Mouse (Mus musculus): ENCODE measurements around the gene Zhx3.

- TF ChIP-seq POLR2A (IDR thresholded peaks at IDR 0.05; ENCODE audit: insufficient read depth, low read depth, low read length): no peak
- no peak for TF ChIP-seq CTCF (IDR thresholded peaks at IDR 0.05)
Observed at GRCm38 (mm10) chr2:160796973-160797372, 75.8 kb downstream of the Zhx3 start.
